Mouse (Mus musculus) midbrain, embryonic 14.5 days (tissue): ENCODE measurements around the gene Pde11a. TPM values are rescaled to one million over a fixed set of nuclear protein-coding genes. Genes with fewer than 3 reads are reported as not detected.
A peak's percentile ranks its signal among the peaks of the same experiment; 100 is the strongest.

ENCODE experiments used
- ATAC-seq: fragments of 200-750 bp; cut with Nextera tagmentation; 2 replicates; pipeline ENCODE4 v1.8.0; 2017; ENCODE audit warnings: moderate number of reproducible peaks, moderate library complexity; ENCODE audit not compliant: low FRiP score, low TSS enrichment
- DNase-seq: peaks from one replicate; pipeline ENCODE4 v3.0.0-alpha.2; 2015
- H3K27ac ChIP-seq: fragments of 300-500 bp; sonication (generic); replicated peaks from 2 replicates; pipeline ENCODE4 v1.5.1; 2014; ENCODE audit warnings: mild to moderate bottlenecking, low read depth, low read length, moderate library complexity
- H3K27me3 ChIP-seq: fragments of 300-500 bp; sonication (generic); 2 replicates; pipeline ENCODE4 v1.6.1; 2014; ENCODE audit warnings: low read length, control low read depth, mixed read lengths; ENCODE audit not compliant: control insufficient read depth, insufficient read depth
- H3K36me3 ChIP-seq: fragments of 300-500 bp; sonication (generic); 2 replicates; pipeline ENCODE4 v1.6.1; 2014; ENCODE audit warnings: low read length, control low read depth; ENCODE audit not compliant: control insufficient read depth, insufficient read depth
- H3K4me1 ChIP-seq: fragments of 300-500 bp; sonication (generic); 2 replicates; pipeline ENCODE4 v1.6.1; 2014; ENCODE audit warnings: mild to moderate bottlenecking, antibody characterized with exemption, low read length, control low read depth; ENCODE audit not compliant: control insufficient read depth, insufficient read depth
- H3K4me2 ChIP-seq: fragments of 300-500 bp; sonication (generic); 2 replicates; pipeline ENCODE4 v1.6.1; 2014; ENCODE audit warnings: mild to moderate bottlenecking, low read length, moderate library complexity
- H3K4me3 ChIP-seq: fragments of 300-500 bp; sonication (generic); replicated peaks from 2 replicates; pipeline ENCODE4 v1.5.1; 2014; ENCODE audit warnings: low read depth, low read length
- H3K9ac ChIP-seq: fragments of 300-500 bp; sonication (generic); replicated peaks from 2 replicates; pipeline ENCODE4 v1.6.1; 2014; ENCODE audit warnings: mild to moderate bottlenecking, low read length, moderate library complexity
- H3K9me3 ChIP-seq: fragments of 300-500 bp; sonication (generic); 2 replicates; pipeline ENCODE4 v1.6.1; 2016; ENCODE audit warnings: low read length, control low read depth, mixed read lengths; ENCODE audit not compliant: control insufficient read depth
- WGBS: fragments of 180-500 bp; shearing (Covaris S2); extraction: QIAGEN DNeasy Blood & Tissue Kit; methylation state at CpG from one replicate; pipeline ENCODE4 v1.1.7; 2014; 5-methylcytosine and 5-hydroxymethylcytosine counted together
- polyA plus RNA-seq: library from polyadenylated mRNA; unstranded; fragments of >200 nt; fragmentation: Nextera tagmentation; extraction: Ambion mirVana; gene quantifications from 2 replicates; pipeline ENCODE4 v1.2.1, GENCODE M21; 2014

Pde11a gene
- polyA plus RNA-seq, 1 experiment from 2014 or later, result 0.63 TPM

- Histone ChIP-seq H3K4me1 (peaks cover 22% of the 10 kb centered on the region), H3K9me3 (no peaks in the 10 kb centered on the region), H3K36me3 (no peaks in the 10 kb centered on the region), H3K27ac (peak overlapping the region; percentile 92), H3K9ac (peak overlapping the region; percentile 43), H3K27me3 (no peaks in the 10 kb centered on the region), H3K4me3 (no peak overlapping the region), H3K4me2 (peak overlapping the region; percentile 40)
- DNase-seq, result peak; percentile 74
- peak; percentile 76 for ATAC-seq
- 7% methylated on average over 8 of the region's 8 CpGs for WGBS
These were observed 308.5 kb downstream of the Pde11a start for GRCm38 (mm10) chr2:76030080-76030479.

DNA sequence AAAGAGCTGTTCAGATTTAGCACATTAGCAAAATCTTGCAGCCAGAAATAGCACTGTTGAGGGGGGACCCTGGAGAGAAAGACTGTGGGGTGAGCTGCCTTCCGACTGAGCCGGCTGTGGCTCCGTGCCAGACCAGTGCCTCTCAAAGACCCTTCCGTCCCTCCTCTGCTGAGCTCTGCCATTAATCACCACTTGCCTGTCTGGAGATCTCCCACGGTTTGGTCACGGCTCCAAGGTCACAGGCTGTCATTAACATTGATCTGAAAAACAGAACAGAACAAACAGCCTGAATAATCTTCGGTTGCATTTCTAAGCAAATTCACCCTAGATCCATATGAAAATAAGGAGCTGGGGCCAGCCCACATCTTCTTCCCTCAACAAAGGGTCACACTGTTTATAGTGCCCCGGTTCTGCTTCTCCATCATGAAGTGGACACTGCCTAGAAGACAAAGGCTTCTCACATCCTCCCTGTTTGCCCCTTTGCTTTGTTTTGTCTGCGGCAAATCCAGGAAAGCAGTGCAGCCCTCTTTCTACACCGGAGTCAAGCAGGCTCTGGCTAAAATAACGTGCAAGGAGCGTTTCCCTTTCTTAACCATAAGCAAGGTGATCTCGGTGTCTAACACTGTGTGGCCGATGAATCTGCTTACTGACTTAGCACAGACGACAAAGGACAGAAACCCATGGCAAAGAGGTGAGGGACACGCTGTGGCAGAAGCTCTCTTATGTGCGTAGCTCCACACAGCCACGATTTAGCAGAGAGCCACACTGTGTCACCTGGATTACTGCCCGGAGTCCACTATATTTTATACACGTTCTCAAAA is 309.3 kb downstream of the Pde11a start:
- WGBS, result 9% methylated on average over 20 of the region's 20 CpGs
- H3K4me1 ChIP-seq, result peaks cover 22% of the 10 kb centered on the region
- H3K27me3 ChIP-seq, result no peaks in the 10 kb centered on the region
- DNase-seq, result peak; percentile 83
- peak overlapping the region; percentile 92 for H3K27ac ChIP-seq
- H3K9me3 ChIP-seq, result no peaks in the 10 kb centered on the region
- H3K4me2 ChIP-seq, result peak overlapping the region; percentile 40
- ATAC-seq, result peak; percentile 85
- H3K9ac ChIP-seq, result peak overlapping the region; percentile 43
- H3K36me3 ChIP-seq, result no peaks in the 10 kb centered on the region
- H3K4me3 ChIP-seq, result 0 out of 2 replicates have a peak overlapping the region, but pooled peaks have one; percentile 0

DNA sequence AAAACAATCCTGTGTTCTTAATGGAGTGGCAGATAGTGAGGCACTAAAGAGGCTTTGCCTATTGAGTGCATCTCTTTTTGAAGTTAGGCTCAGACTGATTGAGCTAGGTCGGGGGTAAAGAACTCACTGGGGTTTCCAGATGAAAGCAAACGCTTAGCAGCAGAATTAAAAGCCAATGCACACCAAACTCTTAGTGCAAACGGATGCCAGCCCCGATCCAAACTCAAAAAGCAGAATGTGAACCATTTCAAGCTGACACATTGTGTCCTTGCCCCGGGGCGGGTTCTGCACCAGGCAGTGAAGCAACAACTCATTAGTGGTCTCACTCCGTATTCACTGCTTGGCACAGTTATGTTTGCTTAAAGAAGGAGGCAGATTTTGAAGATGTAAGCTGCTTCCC is 321.7 kb downstream of the Pde11a start:
- Histone ChIP-seq H3K27me3 (no peaks in the 10 kb centered on the region), H3K4me2 (no peak overlapping the region), H3K36me3 (no peaks in the 10 kb centered on the region), H3K27ac (peak overlapping the region; percentile 38; the same call in 1 of the 2 replicates), H3K4me3 (no peak overlapping the region), H3K4me1 (peaks cover 10% of the 10 kb centered on the region), H3K9ac (no peak overlapping the region), H3K9me3 (no peaks in the 10 kb centered on the region)
- WGBS, result 2% methylated on average over 7 of the region's 7 CpGs
- ATAC-seq (no peak), DNase-seq (peak; percentile 78)

DNA sequence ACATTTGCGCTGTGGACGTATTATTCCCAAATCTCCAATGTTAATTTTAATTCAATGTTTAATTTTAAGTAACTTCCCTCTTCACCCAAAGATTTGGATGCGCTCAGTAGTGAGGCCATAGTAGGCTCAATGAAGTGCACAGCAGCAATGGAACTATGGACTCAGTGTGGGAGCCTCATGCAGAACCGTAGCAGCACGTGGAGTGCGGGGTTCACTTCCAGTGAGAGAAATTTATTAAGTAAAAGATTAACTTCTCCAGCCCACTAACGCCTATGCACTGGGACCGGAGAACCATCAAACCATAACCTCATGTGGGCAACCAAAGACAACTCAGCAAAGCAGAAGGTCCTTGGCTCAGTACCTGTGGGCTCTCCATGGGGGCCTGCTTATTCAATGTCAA is 322.4 kb downstream of the Pde11a start:
- H3K4me2 ChIP-seq, result no peak overlapping the region
- peaks cover 10% of the 10 kb centered on the region for H3K4me1 ChIP-seq
- DNase-seq, result no peak
- no peak overlapping the region for H3K4me3 ChIP-seq
- no peaks in the 10 kb centered on the region for H3K36me3 ChIP-seq
- H3K9me3 ChIP-seq, result no peaks in the 10 kb centered on the region
- H3K27ac ChIP-seq, result no peak overlapping the region
- H3K27me3 ChIP-seq, result no peaks in the 10 kb centered on the region
- WGBS, result 71% methylated on average over 8 of the region's 8 CpGs
- no peak overlapping the region for H3K9ac ChIP-seq
- ATAC-seq, result no peak

GRCm38 (mm10) chr2:76015460-76015859 is 323.1 kb downstream of the Pde11a start:
- WGBS, result 93% methylated on average over 7 of the region's 7 CpGs
- no peaks in the 10 kb centered on the region for H3K9me3 ChIP-seq
- no peak overlapping the region for H3K9ac ChIP-seq
- no peak overlapping the region for H3K27ac ChIP-seq
- no peak overlapping the region for H3K4me3 ChIP-seq
- H3K4me2 ChIP-seq, result no peak overlapping the region
- H3K36me3 ChIP-seq, result no peaks in the 10 kb centered on the region
- no peaks in the 10 kb centered on the region for H3K27me3 ChIP-seq
- ATAC-seq, result no peak
- H3K4me1 ChIP-seq, result peaks cover 10% of the 10 kb centered on the region
- no peak for DNase-seq

DNA sequence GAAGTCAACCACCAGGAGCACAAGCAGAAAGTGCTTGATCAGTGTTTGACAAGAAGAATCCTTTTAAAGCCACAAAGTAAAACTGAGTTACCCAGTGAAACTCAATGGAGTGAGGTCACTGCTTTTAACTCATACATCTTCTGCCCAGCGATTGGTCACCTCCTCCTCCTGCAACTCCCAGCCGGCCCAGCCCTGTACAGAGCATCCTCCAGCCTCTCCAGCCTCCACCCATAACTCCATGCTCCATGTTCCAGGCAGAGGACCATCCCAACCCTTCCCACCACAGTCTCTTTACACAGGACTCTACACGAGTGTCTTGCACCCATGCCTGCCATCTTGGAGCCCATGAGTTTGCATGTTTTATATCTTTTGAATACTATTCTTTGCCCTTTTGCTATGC is 323.9 kb downstream of the Pde11a start:
- 88% methylated on average over 3 of the region's 3 CpGs for WGBS
- H3K27me3 ChIP-seq, result no peaks in the 10 kb centered on the region
- H3K4me3 ChIP-seq, result no peak overlapping the region
- no peak overlapping the region for H3K4me2 ChIP-seq
- H3K36me3 ChIP-seq, result no peaks in the 10 kb centered on the region
- H3K9me3 ChIP-seq, result no peaks in the 10 kb centered on the region
- DNase-seq (no peak), ATAC-seq (no peak)
- peaks cover 10% of the 10 kb centered on the region for H3K4me1 ChIP-seq
- H3K9ac ChIP-seq, result no peak overlapping the region
- H3K27ac ChIP-seq, result no peak overlapping the region

DNA sequence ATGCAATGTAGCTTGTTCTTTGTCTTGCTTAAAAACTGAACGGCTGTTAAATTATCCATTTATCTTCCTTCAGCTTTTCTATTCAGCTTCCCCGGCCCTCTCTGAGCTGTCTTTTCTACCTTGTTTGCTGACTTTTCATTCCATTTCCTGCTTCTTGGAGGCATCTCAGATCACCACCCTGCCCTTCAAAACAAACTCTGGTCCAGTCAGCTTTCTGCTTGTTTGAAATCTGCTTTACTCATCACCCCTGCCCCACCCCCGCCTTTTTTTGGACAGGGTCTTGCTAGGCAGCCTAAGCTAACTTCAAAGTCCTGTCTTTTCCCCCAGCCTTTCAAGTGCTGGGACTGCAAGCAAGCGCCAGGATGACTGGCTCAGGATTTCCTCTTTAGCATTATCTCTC is 332.4 kb downstream of the Pde11a start:
- 17% methylated on average over 4 of the region's 4 CpGs for WGBS
- no peaks in the 10 kb centered on the region for H3K9me3 ChIP-seq
- no peaks in the 10 kb centered on the region for H3K27me3 ChIP-seq
- no peak overlapping the region for H3K9ac ChIP-seq
- H3K4me1 ChIP-seq, result no peaks in the 10 kb centered on the region
- ATAC-seq (no peak), DNase-seq (no peak)
- no peak overlapping the region for H3K27ac ChIP-seq
- no peaks in the 10 kb centered on the region for H3K36me3 ChIP-seq
- no peak overlapping the region for H3K4me2 ChIP-seq
- H3K4me3 ChIP-seq, result no peak overlapping the region

- H3K4me1 ChIP-seq, result no peaks in the 10 kb centered on the region
- 86% methylated on average over 9 of the region's 9 CpGs for WGBS
- ATAC-seq (no peak), DNase-seq (no peak)
- H3K4me3 ChIP-seq, result no peak overlapping the region
- H3K9me3 ChIP-seq, result no peaks in the 10 kb centered on the region
- H3K27me3 ChIP-seq, result no peaks in the 10 kb centered on the region
- H3K36me3 ChIP-seq, result no peaks in the 10 kb centered on the region
- H3K9ac ChIP-seq, result no peak overlapping the region
- H3K4me2 ChIP-seq, result no peak overlapping the region
- H3K27ac ChIP-seq, result no peak overlapping the region
These were observed 335.7 kb downstream of the Pde11a start for GRCm38 (mm10) chr2:76002899-76003298.

- no peaks in the 10 kb centered on the region for H3K36me3 ChIP-seq
- no peak overlapping the region for H3K27ac ChIP-seq
- DNase-seq, result no peak
- ATAC-seq, result no peak
- H3K4me2 ChIP-seq, result no peak overlapping the region
- no peak overlapping the region for H3K4me3 ChIP-seq
- no peak overlapping the region for H3K9ac ChIP-seq
- no peaks in the 10 kb centered on the region for H3K27me3 ChIP-seq
- 50% methylated on average over 8 of the region's 8 CpGs for WGBS
- no peaks in the 10 kb centered on the region for H3K4me1 ChIP-seq
- no peaks in the 10 kb centered on the region for H3K9me3 ChIP-seq
These were observed 337.2 kb downstream of the Pde11a start for GRCm38 (mm10) chr2:76001392-76001791.
